In genomic region chr4:34616146-34616545, GRCm38 (mm10) we compare ENCODE assay signal across 8 mouse cellular contexts. TPM values are rescaled to one million over a fixed set of nuclear protein-coding genes. Genes with fewer than 3 reads are reported as not detected.
DNase-seq lines count a peak whose midpoint lies in the region; ATAC-seq and TF ChIP-seq lines count a peak whose summit lies in the region.

No protein-coding gene starts in this region.

- H3K9me3 ChIP-seq in lung, embryonic 14.5 days (ENCODE audit: low read depth, low read length) = no peaks in the 10 kb centered on the region
- H3K9me3 ChIP-seq in forebrain, embryonic 12.5 days = no peaks in the 10 kb centered on the region
- H3K9me3 ChIP-seq in limb, embryonic 11.5 days (ENCODE audit: control insufficient read depth, low read length) = no peaks in the 10 kb centered on the region

- H3K27ac ChIP-seq in lung, embryonic 14.5 days (ENCODE audit: low read depth) = no peak overlapping the region
- H3K27ac ChIP-seq in forebrain, embryonic 12.5 days = no peak overlapping the region
- H3K27ac ChIP-seq in limb, embryonic 11.5 days (replicated peaks; ENCODE audit: low read depth, low read length) = no peak overlapping the region
- H3K27ac ChIP-seq in small intestine, adult 2 months (ENCODE audit: insufficient read depth, low read depth, low read length) = peak overlapping the region; percentile 68

- H3K4me2 ChIP-seq in lung, embryonic 14.5 days = peak overlapping the region; percentile 95
- H3K4me2 ChIP-seq in forebrain, embryonic 12.5 days = peak overlapping the region; percentile 88
- H3K4me2 ChIP-seq in limb, embryonic 11.5 days (ENCODE audit: low read depth, severe bottlenecking) = peak overlapping the region; percentile 64; the same call in 1 of the 2 replicates

- 0 out of 2 replicates have a peak, but pooled peaks cover 12% of the 10 kb centered on the region for H3K4me1 ChIP-seq in lung, embryonic 14.5 days (ENCODE audit: insufficient read depth)
- H3K4me1 ChIP-seq in forebrain, embryonic 12.5 days = peaks cover 23% of the 10 kb centered on the region
- H3K4me1 ChIP-seq in limb, embryonic 11.5 days (ENCODE audit: control insufficient read depth, insufficient read depth, low read length) = peaks cover 14% of the 10 kb centered on the region
- H3K4me1 ChIP-seq in small intestine, adult 2 months (ENCODE audit: control insufficient read depth, insufficient read depth, insufficient read length, low read length) = peaks cover 7% of the 10 kb centered on the region

- TF ChIP-seq POLR2A in small intestine, adult 2 months (IDR thresholded peaks at IDR 0.05; ENCODE audit: low read depth, low read length) = no peak

- no peak for ATAC-seq in lung, embryonic 14.5 days (ENCODE audit: insufficient read depth)
- ATAC-seq in forebrain, embryonic 12.5 days (ENCODE audit: low FRiP score) = no peak
- ATAC-seq in limb, embryonic 11.5 days (ENCODE audit: insufficient number of reproducible peaks, low FRiP score, low TSS enrichment, low read depth) = no peak

- H3K27me3 ChIP-seq in lung, embryonic 14.5 days (ENCODE audit: insufficient read depth, low read length) = no peaks in the 10 kb centered on the region
- H3K27me3 ChIP-seq in forebrain, embryonic 12.5 days = no peaks in the 10 kb centered on the region
- no peaks in the 10 kb centered on the region for H3K27me3 ChIP-seq in limb, embryonic 11.5 days (ENCODE audit: control insufficient read depth, insufficient read depth, low read length)
- no peaks in the 10 kb centered on the region for H3K27me3 ChIP-seq in small intestine, adult 2 months (ENCODE audit: control insufficient read depth, insufficient read depth, low read length)

- no peak for DNase-seq in lung, embryonic 14.5 days
- no peak for DNase-seq in lung, postnatal 14 days
- no peak for DNase-seq in limb, embryonic 11.5 days (ENCODE audit: low spot score)
- no peak for DNase-seq in adrenal gland, adult (ENCODE audit: inconsistent age in 2 of 2, low spot score in 1 of 2)
- no peak for DNase-seq in thymus, postnatal 14 days
- no peak for DNase-seq in T-cell, adult 2 months (ENCODE audit: low spot score)

- no peaks in the 10 kb centered on the region; the same call in 1 of the 2 replicates for H3K36me3 ChIP-seq in lung, embryonic 14.5 days (ENCODE audit: insufficient read depth)
- H3K36me3 ChIP-seq in forebrain, embryonic 12.5 days (replicated peaks) = no peaks in the 10 kb centered on the region
- H3K36me3 ChIP-seq in limb, embryonic 11.5 days (ENCODE audit: control insufficient read depth, insufficient read depth, low read length) = no peaks in the 10 kb centered on the region
- H3K36me3 ChIP-seq in small intestine, adult 2 months (ENCODE audit: control insufficient read depth, insufficient read depth, low read length) = no peaks in the 10 kb centered on the region

- H3K9ac ChIP-seq in lung, embryonic 14.5 days = peak overlapping the region; percentile 74
- H3K9ac ChIP-seq in forebrain, embryonic 12.5 days = peak overlapping the region; percentile 89; the same call in 1 of the 2 replicates
- H3K9ac ChIP-seq in limb, embryonic 11.5 days (ENCODE audit: low read length) = no peak overlapping the region

- WGBS in lung, embryonic 14.5 days = 77% methylated on average over 8 of the region's 8 CpGs
- WGBS in forebrain, embryonic 12.5 days = 36% methylated on average over 8 of the region's 8 CpGs
- WGBS in limb, embryonic 11.5 days = 76% methylated on average over 8 of the region's 8 CpGs
- WGBS in small intestine, adult 2 months = 24% methylated on average over 8 of the region's 8 CpGs

- H3K4me3 ChIP-seq in lung, embryonic 14.5 days (ENCODE audit: low read depth, low read length) = peak overlapping the region; percentile 80
- H3K4me3 ChIP-seq in forebrain, embryonic 12.5 days (replicated peaks) = peak overlapping the region; percentile 80
- no peak overlapping the region for H3K4me3 ChIP-seq in limb, embryonic 11.5 days (ENCODE audit: low read depth, low read length)
- peak overlapping the region; percentile 95 for H3K4me3 ChIP-seq in small intestine, adult 2 months (ENCODE audit: low read depth, low read length)

- no peak for TF ChIP-seq CTCF in lung, embryonic 14.5 days (IDR thresholded peaks at IDR 0.05; ENCODE audit: low read depth)
- no peak for TF ChIP-seq CTCF in small intestine, adult 2 months (IDR thresholded peaks at IDR 0.05; ENCODE audit: extremely low read depth, insufficient read length, insufficient replicate concordance, low read depth, low read length)

RNA-seq across cellular contexts. Expression of gene Rars2, which starts 1.4 kb away (rescaled TPM):
- polyA plus RNA-seq in lung, embryonic 14.5 days (2014; fragmentation: Nextera tagmentation; extraction: Ambion mirVana) = 57.5 and 61.8 TPM in 2 replicates
- polyA plus RNA-seq in forebrain, embryonic 12.5 days (2016; fragmentation: Nextera tagmentation; extraction: Ambion mirVana) = 76.0 and 83.7 TPM in 2 replicates
- polyA plus RNA-seq in limb, embryonic 11.5 days (2014; fragmentation: Nextera tagmentation; extraction: Ambion mirVana) = 66.9 and 69.1 TPM in 2 replicates
- 3.0 and 5.6 TPM in 2 replicates for polyA plus RNA-seq in small intestine, adult 2 months (2012; rRNA removed)

RNA-seq across cellular contexts. Expression of gene Orc3, which starts 1.4 kb away (rescaled TPM):
- polyA plus RNA-seq in lung, embryonic 14.5 days (2014; fragmentation: Nextera tagmentation; extraction: Ambion mirVana) = 105 and 108 TPM in 2 replicates
- 118 and 120 TPM in 2 replicates for polyA plus RNA-seq in forebrain, embryonic 12.5 days (2016; fragmentation: Nextera tagmentation; extraction: Ambion mirVana)
- 112 and 115 TPM in 2 replicates for polyA plus RNA-seq in limb, embryonic 11.5 days (2014; fragmentation: Nextera tagmentation; extraction: Ambion mirVana)
- 1.9 and 3.4 TPM in 2 replicates for polyA plus RNA-seq in small intestine, adult 2 months (2012; rRNA removed)

Comparison
In these comparisons a context has a peak if more than half of its experiments do, and no peak if none do; other contexts are left out.
1. RNA of gene Orc3, which starts 1.4 kb away (polyA plus RNA-seq): 118 to 120 TPM in forebrain, embryonic 12.5 days, 112 to 115 TPM in limb, embryonic 11.5 days and 105 to 108 TPM in lung, embryonic 14.5 days; 1.9 to 3.4 TPM in small intestine, adult 2 months; every median in the first group is over 10 times any median in the second.
2. Peak in every context shown above with its lines, with median percentiles within 50 percentile points of each other: H3K4me2 ChIP-seq.